Mouse (Mus musculus): ENCODE data around the gene Btg4. TPM values are rescaled to one million over a fixed set of nuclear protein-coding genes. Genes with fewer than 3 reads are reported as not detected.

Gene Btg4
- not detected in 2 replicates for total RNA-seq (2017)

- no peak for ATAC-seq (replicated peaks; ENCODE audit: low read depth, poor library complexity, severe bottlenecking)
These were observed at the start of gene Btg4 for GRCm38 (mm10) chr9:51060601-51061000. Btg4 (plus strand) TSS chr9:51060901.

DNA sequence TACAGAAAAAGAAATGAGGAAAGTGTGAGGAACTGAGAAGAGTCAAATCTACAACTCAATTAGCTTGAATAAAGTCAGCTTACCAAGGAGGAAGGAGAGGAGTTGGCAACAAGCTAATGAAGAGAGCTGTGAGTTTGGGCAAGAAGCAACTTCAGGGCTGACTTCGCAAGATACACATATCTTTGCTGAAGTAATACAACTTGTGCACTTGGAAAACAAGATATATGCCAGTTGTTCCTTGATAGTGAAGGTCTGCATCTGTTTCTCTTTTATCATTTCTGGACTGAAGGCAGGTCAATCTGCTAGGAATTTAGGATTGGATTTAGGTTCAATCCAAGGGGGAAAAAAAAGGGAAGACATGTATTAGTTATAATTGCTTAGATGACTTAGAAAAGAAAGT, 47.1 kb upstream of the Btg4 start:
- no peak for ATAC-seq (replicated peaks; ENCODE audit: low read depth, poor library complexity, severe bottlenecking)

DNA sequence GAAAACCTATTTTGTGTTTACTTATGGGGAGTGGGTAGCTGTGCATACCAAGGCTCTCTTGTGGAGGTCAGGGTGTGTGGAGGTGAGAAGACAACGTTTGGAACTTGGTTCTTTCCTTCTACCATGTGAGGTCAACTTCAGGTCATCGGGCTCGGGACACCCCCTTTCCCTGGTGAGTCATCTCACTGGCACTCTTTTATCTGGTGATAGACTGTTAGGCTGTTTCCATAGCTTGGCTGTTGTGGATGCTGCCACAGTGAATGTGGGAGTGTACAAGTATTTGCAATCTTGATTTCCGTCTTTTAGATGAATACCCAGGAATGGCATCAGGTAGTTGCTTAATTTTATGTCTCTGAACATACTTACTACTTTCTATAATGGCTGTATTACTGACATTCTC, 45.0 kb upstream of the Btg4 start:
- ATAC-seq (replicated peaks; ENCODE audit: low read depth, poor library complexity, severe bottlenecking), result no peak

GRCm38 (mm10) chr9:51019670-51020069, 41.0 kb upstream of the Btg4 start:
- no peak for ATAC-seq (replicated peaks; ENCODE audit: low read depth, poor library complexity, severe bottlenecking)

DNA sequence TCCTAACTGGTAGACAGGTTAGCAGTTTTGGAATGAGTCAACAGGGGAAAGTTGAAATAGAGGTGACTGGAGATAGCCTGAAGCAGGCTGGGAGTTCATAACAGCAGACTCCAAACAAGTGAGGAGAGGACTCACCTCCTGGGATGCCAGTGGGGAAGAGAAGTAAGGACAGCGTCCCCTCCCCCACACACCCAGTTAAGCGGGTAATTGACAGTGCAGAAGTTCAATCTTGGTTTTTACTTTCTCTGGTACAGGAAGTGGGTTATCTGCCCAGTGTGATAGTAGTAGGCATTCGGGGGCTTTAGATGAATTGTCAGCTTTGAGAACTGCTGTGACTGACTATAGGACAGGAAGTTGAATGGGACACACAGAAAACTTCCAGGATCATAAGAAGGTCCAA, 40.4 kb upstream of the Btg4 start:
- ATAC-seq (replicated peaks; ENCODE audit: low read depth, poor library complexity, severe bottlenecking), result peak; percentile 75

DNA sequence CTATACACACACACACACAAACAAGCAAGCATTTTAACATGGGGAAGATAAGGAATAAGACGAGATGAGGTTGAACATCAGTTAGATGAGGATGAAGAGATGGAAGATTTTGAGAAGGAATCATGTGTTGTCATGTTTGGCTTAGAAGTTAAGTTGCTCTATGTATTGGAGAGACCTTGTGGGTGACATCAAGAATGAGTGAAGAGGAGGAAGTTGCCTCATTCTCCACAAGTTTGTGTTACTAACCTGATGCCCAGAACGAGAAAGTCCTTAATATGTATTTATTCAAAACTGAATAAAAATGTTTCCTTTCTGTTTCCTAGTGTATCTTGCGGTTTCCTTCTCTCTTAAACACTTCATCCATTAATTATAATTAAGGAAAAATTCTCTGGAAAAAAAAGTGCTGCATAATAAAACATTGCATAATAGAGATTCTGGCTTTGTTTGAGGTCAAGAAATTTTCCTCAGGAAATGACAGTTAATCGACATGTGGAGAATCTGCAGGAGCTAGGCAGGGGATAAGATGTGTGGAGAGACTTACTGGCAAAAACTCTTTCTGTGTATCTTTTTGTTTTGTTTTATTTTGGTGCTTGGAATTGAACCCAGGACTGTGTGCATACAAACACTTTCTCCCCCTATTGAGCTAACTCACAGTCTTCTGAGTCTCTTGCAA, 39.4 kb upstream of the Btg4 start:
- ATAC-seq (replicated peaks; ENCODE audit: low read depth, poor library complexity, severe bottlenecking), result peak; percentile 49; the same call in 1 of the 2 replicates

DNA sequence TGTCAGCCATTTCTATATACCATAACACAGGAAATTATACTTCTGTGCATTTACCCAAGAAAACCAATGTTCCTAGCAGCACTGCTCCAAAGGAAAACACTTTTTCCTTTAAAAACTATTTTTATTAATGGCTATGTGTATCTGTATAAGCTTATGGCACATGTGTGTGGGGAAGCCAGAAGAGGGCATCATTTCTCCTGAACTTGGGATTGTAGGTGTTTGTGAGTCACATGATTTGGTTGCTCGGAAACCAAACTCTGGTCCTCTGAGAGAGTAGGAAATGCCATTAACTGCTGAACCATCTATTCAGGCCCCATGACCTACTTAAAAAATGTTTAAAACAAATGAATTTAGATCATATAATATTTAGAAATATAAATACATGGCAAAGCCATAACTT, 33.7 kb upstream of the Btg4 start:
- ATAC-seq (replicated peaks; ENCODE audit: low read depth, poor library complexity, severe bottlenecking), result no peak

- ATAC-seq (replicated peaks; ENCODE audit: low read depth, poor library complexity, severe bottlenecking), result peak; percentile 91
These were observed 30.6 kb upstream of the Btg4 start for GRCm38 (mm10) chr9:51030147-51030546.

GRCm38 (mm10) chr9:51031603-51032002, 29.1 kb upstream of the Btg4 start:
- no peak for ATAC-seq (replicated peaks; ENCODE audit: low read depth, poor library complexity, severe bottlenecking)

DNA sequence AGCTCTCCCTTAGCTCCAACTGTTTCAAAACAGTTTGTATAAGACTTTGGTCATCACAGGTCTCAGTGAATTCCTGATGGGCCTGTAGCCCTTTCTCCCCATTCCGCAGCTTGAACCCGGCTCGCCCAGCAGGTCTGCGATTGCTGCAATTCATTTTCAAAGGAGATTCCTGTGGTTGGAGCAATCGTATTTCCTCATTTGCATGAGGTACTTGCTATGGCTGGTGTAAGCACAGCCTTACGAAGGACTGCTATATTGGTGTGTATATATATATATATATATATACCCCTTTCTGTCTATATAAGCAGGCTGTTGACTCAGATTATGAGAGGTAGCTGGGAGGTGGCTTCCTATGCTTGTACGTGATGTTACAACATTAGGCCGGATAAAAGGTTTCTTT, 28.4 kb upstream of the Btg4 start:
- 0 out of 2 replicates have a peak, but pooled peaks have one; percentile 31 for ATAC-seq (replicated peaks; ENCODE audit: low read depth, poor library complexity, severe bottlenecking)

GRCm38 (mm10) chr9:51032785-51033529, 27.7 kb upstream of the Btg4 start:
- ATAC-seq (replicated peaks; ENCODE audit: low read depth, poor library complexity, severe bottlenecking), result no peak

DNA sequence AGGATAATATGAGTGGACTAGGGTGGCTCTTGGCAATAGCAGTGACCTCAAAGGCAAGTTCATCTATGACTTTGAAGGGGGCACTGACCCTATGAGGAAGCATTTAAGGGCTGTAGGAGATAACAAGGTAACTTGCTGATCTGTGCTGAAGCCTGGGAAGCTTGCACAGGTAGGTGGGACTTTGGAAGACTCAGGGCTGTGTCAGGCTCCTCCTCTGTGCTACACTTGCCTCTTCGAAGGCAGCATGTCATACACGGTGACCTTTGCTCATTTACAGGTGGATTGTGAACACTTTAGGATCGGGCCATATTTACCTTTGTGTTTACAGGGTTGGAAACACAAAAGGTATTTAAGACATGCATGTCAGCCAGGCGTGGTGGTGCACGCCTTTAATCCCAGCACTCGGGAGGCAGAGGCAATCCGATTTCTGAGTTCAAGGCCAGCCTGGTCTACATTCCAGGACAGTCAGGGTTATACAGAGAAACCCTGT, 19.2 kb upstream of the Btg4 start:
- no peak for ATAC-seq (replicated peaks; ENCODE audit: low read depth, poor library complexity, severe bottlenecking)

DNA sequence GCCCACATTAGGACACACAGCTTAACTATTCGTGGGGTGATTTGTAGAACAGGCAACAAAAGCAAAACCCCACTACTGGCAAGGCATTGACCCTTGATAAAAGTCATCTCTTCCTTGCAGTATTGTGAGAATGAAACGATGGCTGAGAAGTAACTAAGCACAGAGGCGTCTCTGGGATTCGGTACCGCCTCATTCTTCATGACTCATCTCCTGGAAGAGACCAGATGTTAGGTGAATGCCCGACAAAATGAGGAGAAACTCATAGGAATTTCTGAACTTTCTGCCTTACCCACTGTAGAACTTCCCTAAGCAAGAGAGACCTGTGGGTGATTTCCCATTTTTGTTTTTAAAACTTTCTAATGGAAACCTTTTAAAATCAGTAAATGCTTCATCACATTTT, 18.6 kb upstream of the Btg4 start:
- ATAC-seq (replicated peaks; ENCODE audit: low read depth, poor library complexity, severe bottlenecking), result no peak

DNA sequence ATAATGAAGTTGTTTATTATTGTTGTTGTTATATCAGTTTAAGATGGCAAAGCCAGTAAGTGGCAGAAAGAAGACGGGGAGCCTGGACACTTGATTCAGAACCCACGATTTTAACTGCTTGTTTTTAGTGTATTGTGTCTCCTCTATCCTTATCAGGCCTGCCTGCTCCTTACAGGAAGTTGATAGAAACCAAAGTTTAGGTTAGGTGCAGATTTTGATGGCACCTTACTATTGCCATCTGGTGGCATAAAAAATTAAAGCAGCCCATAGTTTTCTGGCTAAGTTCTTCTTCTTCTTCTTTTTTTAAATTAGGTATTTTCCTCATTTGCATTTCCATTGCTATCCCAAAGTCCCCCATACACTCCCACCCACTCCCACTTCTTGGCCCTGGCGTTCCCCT, 8.5 kb upstream of the Btg4 start:
- ATAC-seq (replicated peaks; ENCODE audit: low read depth, poor library complexity, severe bottlenecking), result peak; percentile 77

DNA sequence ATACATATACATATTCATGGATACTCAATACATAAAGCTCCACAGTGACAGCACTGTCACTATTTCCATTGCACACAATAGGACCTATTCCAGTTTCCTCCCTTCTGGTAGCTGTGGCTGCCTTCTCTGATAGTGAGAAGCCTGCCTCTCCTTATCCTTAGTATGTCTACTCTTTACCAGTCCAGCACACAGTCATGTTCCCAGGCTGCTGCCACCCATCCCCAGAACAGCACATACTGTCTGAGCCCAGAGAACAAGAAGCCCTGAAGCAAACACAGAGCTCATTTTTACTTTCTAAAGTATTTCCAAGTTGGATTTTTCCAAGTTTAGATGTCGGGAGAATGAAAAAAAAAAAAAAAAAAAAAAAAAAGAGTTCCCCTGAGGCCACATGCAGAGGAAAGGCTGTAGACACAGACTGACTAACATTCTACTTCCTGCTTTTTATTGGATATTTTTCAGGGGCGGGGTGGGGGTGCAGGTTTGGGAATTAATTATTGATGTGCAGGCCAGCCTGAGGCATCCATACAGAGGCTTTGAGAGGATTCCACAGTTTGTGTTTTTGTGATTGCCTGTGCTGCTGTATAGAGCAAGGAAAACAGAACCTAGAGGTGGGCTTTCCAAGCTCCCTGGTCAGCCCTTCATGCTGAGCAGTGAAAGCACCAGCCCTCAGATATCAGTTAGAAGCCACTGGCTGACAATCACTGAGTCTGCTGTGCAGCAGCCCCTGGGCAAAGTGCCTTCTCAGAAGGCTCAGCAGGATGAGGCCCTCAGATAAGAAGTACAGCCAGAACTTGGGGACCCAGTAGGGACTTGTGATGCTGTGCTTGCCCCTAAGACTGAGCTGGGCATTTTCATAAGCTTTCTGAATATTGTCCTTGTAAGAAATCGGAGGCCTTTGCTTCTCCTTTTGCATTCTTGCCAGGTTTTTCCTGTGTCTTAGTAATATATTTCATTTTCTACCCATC, 4.1 kb upstream of the Btg4 start:
- ATAC-seq (replicated peaks; ENCODE audit: low read depth, poor library complexity, severe bottlenecking), result peak; percentile 89

GRCm38 (mm10) chr9:51058951-51059521, 1.7 kb upstream of the Btg4 start:
- no peak for ATAC-seq (replicated peaks; ENCODE audit: low read depth, poor library complexity, severe bottlenecking)

GRCm38 (mm10) chr9:51068202-51068601, 7.5 kb downstream of the Btg4 start:
- ATAC-seq (replicated peaks; ENCODE audit: low read depth, poor library complexity, severe bottlenecking), result no peak

GRCm38 (mm10) chr9:51070801-51071200, 10.1 kb downstream of the Btg4 start:
- no peak for ATAC-seq (replicated peaks; ENCODE audit: low read depth, poor library complexity, severe bottlenecking)

DNA sequence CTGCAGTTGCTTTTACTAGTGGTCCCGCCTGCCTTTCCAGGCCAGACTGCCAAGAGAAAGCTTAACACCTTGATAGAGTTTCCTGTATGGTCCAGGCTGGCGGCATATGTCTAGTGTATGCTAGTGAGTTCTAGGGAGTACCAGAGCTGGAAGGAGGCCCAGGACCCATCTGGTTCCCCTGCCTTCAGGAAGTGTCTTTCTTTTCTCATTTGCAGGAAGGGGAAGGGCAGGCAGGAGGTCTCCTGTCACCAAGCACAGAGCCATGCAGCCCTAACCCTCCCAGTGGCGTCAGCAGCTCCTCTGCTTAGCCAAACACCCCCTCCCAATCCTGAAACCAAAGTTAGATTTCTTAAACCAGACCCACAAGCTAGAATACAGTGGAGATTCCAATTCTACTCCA, 15.1 kb downstream of the Btg4 start:
- ATAC-seq (replicated peaks; ENCODE audit: low read depth, poor library complexity, severe bottlenecking), result peak; percentile 39
